Mouse (Mus musculus): Measurements from ENCODE around the gene Itpripl2.
A peak's percentile ranks its signal among the peaks of the same experiment; 100 is the strongest.

The Itpripl2 gene

DNA sequence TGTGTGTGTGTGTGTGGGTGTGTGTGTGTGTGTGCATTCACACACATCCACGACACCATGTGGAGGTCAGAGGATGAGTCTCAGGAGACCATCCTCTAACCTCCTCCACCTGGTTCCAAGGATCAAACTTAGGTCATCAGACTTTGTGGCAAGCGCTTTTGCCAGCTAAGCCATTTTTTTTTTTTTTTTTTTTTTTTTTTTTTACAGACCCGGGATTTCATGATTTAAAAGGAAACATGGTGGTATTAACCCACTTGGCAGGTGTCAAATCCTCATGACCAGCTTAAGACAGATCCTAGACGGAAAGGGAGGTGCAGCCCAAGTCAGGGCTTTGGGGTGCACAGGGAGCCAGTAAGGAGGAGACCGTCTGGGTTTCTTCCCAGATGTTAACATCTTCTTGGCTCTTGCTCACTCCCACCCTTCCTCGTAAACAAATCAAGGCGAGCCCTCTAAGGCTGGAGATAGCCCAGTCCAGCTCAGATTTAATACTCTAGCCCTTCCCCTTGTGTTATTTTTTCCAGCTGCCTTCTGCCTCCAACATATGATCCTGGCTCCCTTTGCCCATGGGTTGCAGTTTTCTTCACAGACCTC is 47.8 kb downstream of the Itpripl2 start:
- no peak for DNase-seq (ENCODE audit: low read depth)

DNA sequence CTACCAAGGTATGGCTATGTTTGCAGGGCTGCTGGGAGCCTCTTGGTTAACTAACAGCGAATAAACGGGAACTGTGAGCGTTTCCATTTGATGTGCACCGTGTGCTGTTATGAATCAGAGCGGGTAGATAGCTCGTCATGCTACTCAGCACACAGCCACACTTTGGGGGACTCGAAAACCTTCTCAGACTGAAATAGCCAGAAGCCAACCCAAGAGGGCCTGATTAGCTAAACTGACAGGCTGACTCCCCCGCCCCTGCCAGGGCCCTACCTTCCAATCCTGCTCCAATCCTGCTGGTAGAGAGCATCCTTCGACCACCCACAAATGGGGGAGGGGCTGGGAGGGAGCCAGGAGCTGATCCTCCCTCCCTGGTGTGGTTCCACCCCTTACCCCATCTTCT is 48.4 kb downstream of the Itpripl2 start:
- peak; percentile 14 for DNase-seq (ENCODE audit: low read depth)

DNA sequence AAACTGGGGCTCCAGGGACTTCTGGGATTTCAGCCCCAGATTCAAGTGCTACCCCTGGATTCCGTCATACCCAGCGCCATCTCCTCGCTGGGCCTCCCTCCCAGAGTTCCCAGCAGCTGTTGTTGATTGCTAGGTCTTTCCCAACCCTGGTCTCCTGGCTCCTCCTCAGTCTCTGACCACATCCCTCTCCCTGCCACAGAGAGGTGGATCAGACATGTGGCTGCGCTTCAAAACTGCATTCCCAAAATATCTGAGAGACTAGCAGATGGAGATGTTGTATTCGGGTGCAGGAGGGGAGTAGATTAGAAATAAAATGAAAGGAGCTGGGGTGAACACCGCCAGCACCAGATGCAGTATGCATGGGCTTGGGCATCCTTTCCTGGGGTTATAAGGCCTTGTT is 50.2 kb downstream of the Itpripl2 start:
- peak; percentile 75 for DNase-seq (ENCODE audit: low read depth)

DNA sequence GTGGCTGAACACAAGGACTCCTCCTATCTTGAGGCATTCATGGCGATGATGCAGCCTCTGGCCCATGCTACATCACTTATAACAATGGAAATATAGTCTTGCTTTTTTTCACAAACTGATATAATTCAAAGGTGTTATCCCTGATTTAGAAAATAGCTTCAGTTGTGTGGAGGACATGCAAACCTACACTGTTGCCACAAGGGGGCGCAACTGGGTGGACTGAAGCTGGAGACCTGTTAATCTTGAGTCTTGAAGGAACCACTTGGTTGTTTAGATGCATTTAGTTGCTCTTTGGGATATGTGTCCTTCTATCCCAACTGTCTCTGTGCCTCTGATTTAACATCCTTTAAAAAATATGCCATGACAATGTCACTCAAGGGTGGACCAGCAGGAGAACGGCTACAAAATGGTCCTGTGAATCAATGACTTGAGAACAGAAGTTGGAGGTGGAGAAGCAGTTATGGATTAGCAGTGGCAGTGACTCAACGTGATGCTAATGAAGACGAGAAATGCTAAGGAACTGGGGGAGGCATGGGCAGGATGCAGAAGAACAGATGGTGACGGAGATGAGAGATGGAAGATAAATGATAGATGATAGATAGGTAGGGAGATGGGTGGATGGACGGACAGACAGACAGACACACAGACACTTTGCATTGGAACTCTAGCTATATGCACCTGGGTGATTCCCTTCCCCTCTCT is 54.5 kb downstream of the Itpripl2 start:
- DNase-seq (ENCODE audit: low read depth): peak; percentile 75

Data from NIH3T3 (cell line).